Mouse (Mus musculus) hindbrain, embryonic 14.5 days (tissue): ENCODE measurements around the gene Card11. TPM values are rescaled to one million over a fixed set of nuclear protein-coding genes. Genes with fewer than 3 reads are reported as not detected.
A peak's percentile ranks its signal among the peaks of the same experiment; 100 is the strongest.

ENCODE experiments used
- ATAC-seq: fragments of 200-750 bp; cut with Nextera tagmentation; 2 replicates; pipeline ENCODE4 v1.8.0; 2017; ENCODE audit warnings: moderate number of reproducible peaks, mild to moderate bottlenecking, moderate TSS enrichment, moderate library complexity; ENCODE audit not compliant: low FRiP score
- DNase-seq: peaks from one replicate; pipeline ENCODE4 v3.0.0-alpha.2; 2015; ENCODE audit warnings: low spot score
- H3K27ac ChIP-seq: fragments of 300-500 bp; sonication (generic); 2 replicates; pipeline ENCODE4 v1.5.1; 2014; ENCODE audit warnings: mild to moderate bottlenecking, moderate library complexity
- H3K27me3 ChIP-seq: fragments of 300-500 bp; sonication (generic); 2 replicates; pipeline ENCODE4 v1.6.1; 2014; ENCODE audit warnings: mild to moderate bottlenecking, low read length, mixed read lengths; ENCODE audit not compliant: control insufficient read depth, insufficient read depth
- H3K36me3 ChIP-seq: fragments of 300-500 bp; sonication (generic); replicated peaks from 2 replicates; pipeline ENCODE4 v1.6.1; 2014; ENCODE audit not compliant: control insufficient read depth, insufficient read depth
- H3K4me1 ChIP-seq: fragments of 300-500 bp; sonication (generic); replicated peaks from 2 replicates; pipeline ENCODE4 v1.6.1; 2014; ENCODE audit warnings: antibody characterized with exemption, low read length, mixed read lengths; ENCODE audit not compliant: control insufficient read depth, insufficient read depth
- H3K4me2 ChIP-seq: fragments of 300-500 bp; sonication (generic); replicated peaks from 2 replicates; pipeline ENCODE4 v1.6.1; 2014; ENCODE audit warnings: mild to moderate bottlenecking, moderate library complexity
- H3K4me3 ChIP-seq: fragments of 300-500 bp; sonication (generic); replicated peaks from 2 replicates; pipeline ENCODE4 v1.5.1; 2014; ENCODE audit warnings: mild to moderate bottlenecking, low read length
- H3K9ac ChIP-seq: fragments of 300-500 bp; sonication (generic); 2 replicates; pipeline ENCODE4 v1.6.1; 2014
- H3K9me3 ChIP-seq: fragments of 300-500 bp; sonication (generic); 2 replicates; pipeline ENCODE4 v1.6.1; 2016; ENCODE audit warnings: low read length; ENCODE audit not compliant: control insufficient read depth
- WGBS: fragments of 180-500 bp; shearing (Covaris S2); extraction: QIAGEN DNeasy Blood & Tissue Kit; methylation state at CpG from one replicate; pipeline ENCODE4 v1.1.7; 2014; 5-methylcytosine and 5-hydroxymethylcytosine counted together
- polyA plus RNA-seq: library from polyadenylated mRNA; unstranded; fragments of >200 nt; fragmentation: Nextera tagmentation; extraction: Ambion mirVana; gene quantifications from 2 replicates; pipeline ENCODE4 v1.2.1, GENCODE M21; 2014

The Card11 gene
- polyA plus RNA-seq, 1 experiment from 2014 or later: 0.11 TPM

DNA sequence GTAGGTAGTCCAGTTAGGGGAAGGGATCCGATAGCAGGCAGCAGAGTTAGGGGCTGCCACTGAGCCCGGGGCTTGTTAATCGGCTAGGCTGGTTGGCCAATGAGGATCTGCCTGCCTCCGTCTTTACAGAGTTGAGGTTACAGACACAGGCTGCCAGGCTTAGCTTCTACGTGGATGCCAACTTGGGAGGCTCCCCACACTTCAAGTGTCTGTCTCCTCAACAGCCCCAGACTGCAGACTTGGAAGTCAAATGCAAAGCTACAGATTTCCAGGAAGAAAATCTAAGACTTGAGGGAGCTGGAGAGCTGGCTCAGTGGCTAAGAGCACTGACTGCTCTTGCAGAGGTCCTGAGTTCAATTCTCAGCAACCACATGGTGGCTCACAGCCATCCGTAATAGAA lies 39.6 kb downstream of the Card11 start:
- H3K36me3 ChIP-seq: no peaks in the 10 kb centered on the region
- H3K27ac ChIP-seq: no peak overlapping the region
- no peak for DNase-seq
- H3K9ac ChIP-seq: no peak overlapping the region
- no peak overlapping the region for H3K4me3 ChIP-seq
- ATAC-seq: no peak
- H3K27me3 ChIP-seq: no peaks in the 10 kb centered on the region
- H3K4me2 ChIP-seq: no peak overlapping the region
- H3K9me3 ChIP-seq: no peaks in the 10 kb centered on the region
- 82% methylated on average over 6 of the region's 6 CpGs for WGBS
- H3K4me1 ChIP-seq: no peaks in the 10 kb centered on the region

DNA sequence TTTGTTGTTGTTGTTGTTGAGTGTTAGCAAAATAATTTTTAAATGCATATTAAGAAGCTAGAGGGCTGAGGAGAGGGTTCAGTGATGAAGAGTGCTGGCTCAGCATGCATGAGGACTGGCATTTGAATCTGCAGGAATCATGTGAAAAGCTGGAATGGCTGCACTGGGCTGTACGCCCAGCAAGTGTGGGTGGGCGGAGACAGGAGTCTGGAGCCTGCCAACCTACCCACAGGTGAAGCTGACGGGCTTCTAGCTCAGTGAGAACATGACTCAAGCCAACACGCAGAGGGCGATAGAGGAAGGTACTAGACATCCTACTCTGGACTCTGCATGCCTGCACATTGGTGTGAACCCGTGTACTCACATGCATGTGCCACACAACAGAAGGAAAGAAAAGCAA lies 41.2 kb downstream of the Card11 start:
- Histone ChIP-seq H3K36me3 (no peaks in the 10 kb centered on the region), H3K9ac (no peak overlapping the region), H3K27me3 (no peaks in the 10 kb centered on the region), H3K4me1 (no peaks in the 10 kb centered on the region), H3K4me2 (no peak overlapping the region), H3K4me3 (no peak overlapping the region), H3K27ac (no peak overlapping the region), H3K9me3 (no peaks in the 10 kb centered on the region)
- 79% methylated on average over 6 of the region's 6 CpGs for WGBS
- DNase-seq (no peak), ATAC-seq (no peak)

DNA sequence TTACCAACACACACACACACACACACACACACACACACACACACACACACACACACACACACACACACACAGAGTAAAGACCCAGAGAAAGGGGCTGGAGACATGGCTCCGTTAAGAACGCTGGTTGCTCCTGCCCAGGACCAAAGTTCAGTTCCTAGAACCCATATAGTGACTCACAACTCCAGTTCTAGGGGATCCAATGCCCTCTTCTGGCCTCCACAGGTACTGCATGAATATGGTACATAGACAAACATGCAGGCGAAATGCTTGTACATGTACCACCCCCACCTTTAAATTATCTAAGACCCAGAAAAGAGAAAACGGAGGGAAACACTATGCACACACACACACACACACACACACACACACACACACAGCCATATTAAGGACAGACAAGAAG lies 43.3 kb downstream of the Card11 start:
- Histone ChIP-seq H3K4me3 (no peak overlapping the region), H3K27ac (no peak overlapping the region), H3K27me3 (no peaks in the 10 kb centered on the region), H3K9ac (no peak overlapping the region), H3K4me2 (no peak overlapping the region), H3K9me3 (no peaks in the 10 kb centered on the region), H3K36me3 (no peaks in the 10 kb centered on the region), H3K4me1 (no peaks in the 10 kb centered on the region)
- WGBS: 86% methylated on average over 4 of the region's 4 CpGs
- ATAC-seq (no peak), DNase-seq (no peak)

DNA sequence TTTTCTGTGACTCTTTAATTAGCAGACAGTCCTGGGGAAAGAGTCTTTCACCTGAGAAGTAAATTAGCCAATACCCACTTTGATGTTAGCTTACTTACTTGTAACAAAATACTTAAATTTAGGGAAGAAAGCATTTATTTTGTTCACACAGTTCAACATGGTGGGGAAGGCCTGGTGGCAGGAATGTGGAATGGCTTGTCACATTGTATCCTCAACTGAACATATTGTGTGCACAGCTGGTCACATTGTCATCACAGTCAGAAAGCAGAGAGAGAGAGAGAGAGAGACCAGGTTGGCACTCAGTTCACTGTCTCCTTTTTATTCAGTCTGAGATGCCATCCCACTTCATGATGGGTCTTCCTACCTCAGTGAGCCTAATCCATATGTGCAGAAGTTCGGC lies 44.7 kb downstream of the Card11 start:
- no peaks in the 10 kb centered on the region for H3K9me3 ChIP-seq
- no peak overlapping the region for H3K4me3 ChIP-seq
- no peaks in the 10 kb centered on the region for H3K27me3 ChIP-seq
- no peaks in the 10 kb centered on the region for H3K36me3 ChIP-seq
- ATAC-seq (no peak), DNase-seq (no peak)
- H3K4me2 ChIP-seq: no peak overlapping the region
- H3K27ac ChIP-seq: no peak overlapping the region
- no peaks in the 10 kb centered on the region for H3K4me1 ChIP-seq
- 94% methylated on average over 1 of the region's 1 CpGs for WGBS
- H3K9ac ChIP-seq: no peak overlapping the region

DNA sequence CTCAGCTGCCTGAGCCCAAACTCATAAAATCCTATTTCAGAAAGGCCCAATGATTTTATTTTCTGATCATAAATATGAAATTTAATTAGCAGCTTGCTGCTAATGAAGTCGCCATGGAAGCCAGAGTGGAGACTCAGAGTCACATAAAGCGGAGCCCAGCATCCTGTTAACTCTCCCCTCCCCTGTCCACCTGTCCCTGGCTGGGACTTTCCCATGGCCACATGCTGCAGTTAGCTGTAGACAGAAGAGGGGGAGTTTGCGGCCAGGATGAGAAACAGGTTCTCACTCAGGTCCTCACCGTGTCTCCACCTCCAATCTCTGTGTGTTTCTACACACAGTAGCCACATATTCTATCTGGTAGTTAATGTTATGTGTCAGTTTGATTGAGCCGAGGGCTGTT lies 48.6 kb downstream of the Card11 start:
- no peaks in the 10 kb centered on the region for H3K36me3 ChIP-seq
- no peak overlapping the region for H3K27ac ChIP-seq
- WGBS: 86% methylated on average over 5 of the region's 5 CpGs
- no peak overlapping the region for H3K4me3 ChIP-seq
- DNase-seq (no peak), ATAC-seq (no peak)
- H3K4me1 ChIP-seq: no peaks in the 10 kb centered on the region
- H3K9me3 ChIP-seq: no peaks in the 10 kb centered on the region
- no peak overlapping the region for H3K9ac ChIP-seq
- H3K27me3 ChIP-seq: no peaks in the 10 kb centered on the region
- H3K4me2 ChIP-seq: no peak overlapping the region

DNA sequence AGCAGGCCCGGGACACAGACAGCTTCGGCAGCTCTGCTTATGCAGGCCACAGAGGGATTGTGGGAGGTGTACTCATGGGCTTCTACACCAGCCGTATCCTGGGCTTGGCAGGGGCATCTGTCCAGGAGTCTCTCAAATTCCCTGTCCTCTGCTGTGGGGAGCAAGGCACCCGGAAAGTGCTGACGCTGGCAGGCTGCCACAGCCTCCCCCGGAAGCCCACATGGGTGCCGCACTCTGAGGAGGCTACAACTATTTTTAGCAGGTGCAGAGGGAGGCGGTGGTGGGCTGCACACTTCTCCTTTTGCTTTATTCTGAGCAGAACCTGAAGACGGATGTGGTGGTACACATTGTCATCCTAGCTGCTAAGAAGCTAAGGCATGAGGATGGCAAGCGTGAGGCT lies 52.4 kb downstream of the Card11 start:
- DNase-seq (no peak), ATAC-seq (no peak)
- H3K27ac ChIP-seq: no peak overlapping the region
- no peak overlapping the region for H3K9ac ChIP-seq
- H3K4me3 ChIP-seq: no peak overlapping the region
- 73% methylated on average over 10 of the region's 10 CpGs for WGBS
- no peaks in the 10 kb centered on the region for H3K9me3 ChIP-seq
- no peaks in the 10 kb centered on the region for H3K27me3 ChIP-seq
- no peaks in the 10 kb centered on the region for H3K4me1 ChIP-seq
- H3K36me3 ChIP-seq: no peaks in the 10 kb centered on the region
- no peak overlapping the region for H3K4me2 ChIP-seq

DNA sequence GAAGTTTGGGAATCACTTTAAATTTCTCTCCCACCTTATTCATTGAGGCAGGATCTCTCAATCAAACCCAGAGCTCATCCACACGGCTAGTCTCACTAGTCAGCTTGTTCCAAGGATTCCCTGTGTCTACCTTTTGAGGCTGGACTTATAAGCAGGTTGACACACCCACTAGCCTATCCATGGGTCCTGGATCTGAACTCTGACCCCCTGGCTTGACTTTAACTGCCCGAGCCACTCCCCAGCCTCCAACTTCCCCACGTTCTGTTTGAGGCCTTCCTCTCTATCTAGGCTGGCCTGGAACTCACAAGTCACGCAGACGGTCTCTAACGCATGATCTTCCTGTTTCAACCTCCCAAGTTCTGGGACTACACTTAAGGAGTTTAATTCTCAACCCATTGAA lies 54.3 kb downstream of the Card11 start:
- WGBS: 88% methylated on average over 6 of the region's 6 CpGs
- Histone ChIP-seq H3K4me3 (no peak overlapping the region), H3K27me3 (no peaks in the 10 kb centered on the region), H3K36me3 (no peaks in the 10 kb centered on the region), H3K4me2 (no peak overlapping the region), H3K27ac (no peak overlapping the region), H3K4me1 (peaks cover 3% of the 10 kb centered on the region; the same call in 1 of the 2 replicates), H3K9ac (no peak overlapping the region), H3K9me3 (no peaks in the 10 kb centered on the region)
- ATAC-seq (no peak), DNase-seq (no peak)

DNA sequence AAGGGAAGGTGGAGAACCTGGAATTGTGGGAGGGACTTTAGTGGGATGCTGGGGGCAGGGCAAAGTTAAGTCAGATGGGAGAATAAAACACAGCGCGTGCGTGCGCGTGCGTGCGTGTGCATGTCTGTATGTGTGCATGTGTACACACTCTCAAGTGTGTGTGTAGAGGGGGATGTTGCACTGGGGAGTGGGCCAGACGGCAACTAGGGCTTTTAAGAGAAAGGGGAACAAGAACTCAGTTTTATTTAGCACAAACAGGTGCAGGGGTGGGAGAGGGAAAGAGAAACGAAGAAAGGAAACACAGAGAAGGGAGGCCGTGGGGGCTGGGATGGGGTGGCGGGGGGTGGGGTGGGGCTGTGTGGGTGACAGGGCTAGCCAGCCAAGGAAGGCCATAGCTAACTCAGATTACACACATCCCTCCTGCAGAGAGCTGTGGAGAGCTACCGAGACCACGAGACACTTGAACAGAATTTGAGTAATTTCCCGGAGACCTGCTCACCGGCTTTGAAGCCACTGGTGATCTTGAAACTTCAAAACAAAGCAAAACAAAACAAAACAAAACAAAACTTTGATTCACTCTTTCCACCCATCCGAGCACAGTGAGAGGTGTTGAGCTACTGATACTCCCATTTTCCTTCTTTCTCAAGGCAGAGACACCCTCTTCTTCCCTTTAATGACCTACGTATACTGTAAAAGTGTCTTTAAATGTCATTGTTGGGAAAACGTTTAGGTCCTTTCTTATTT lies 55.8 kb downstream of the Card11 start:
- no peak overlapping the region for H3K27ac ChIP-seq
- no peak overlapping the region for H3K4me3 ChIP-seq
- ATAC-seq (no peak), DNase-seq (no peak)
- no peak overlapping the region for H3K9ac ChIP-seq
- no peaks in the 10 kb centered on the region for H3K36me3 ChIP-seq
- no peaks in the 10 kb centered on the region for H3K27me3 ChIP-seq
- no peaks in the 10 kb centered on the region for H3K9me3 ChIP-seq
- H3K4me2 ChIP-seq: no peak overlapping the region
- 83% methylated on average over 18 of the region's 18 CpGs for WGBS
- peaks cover 14% of the 10 kb centered on the region for H3K4me1 ChIP-seq

DNA sequence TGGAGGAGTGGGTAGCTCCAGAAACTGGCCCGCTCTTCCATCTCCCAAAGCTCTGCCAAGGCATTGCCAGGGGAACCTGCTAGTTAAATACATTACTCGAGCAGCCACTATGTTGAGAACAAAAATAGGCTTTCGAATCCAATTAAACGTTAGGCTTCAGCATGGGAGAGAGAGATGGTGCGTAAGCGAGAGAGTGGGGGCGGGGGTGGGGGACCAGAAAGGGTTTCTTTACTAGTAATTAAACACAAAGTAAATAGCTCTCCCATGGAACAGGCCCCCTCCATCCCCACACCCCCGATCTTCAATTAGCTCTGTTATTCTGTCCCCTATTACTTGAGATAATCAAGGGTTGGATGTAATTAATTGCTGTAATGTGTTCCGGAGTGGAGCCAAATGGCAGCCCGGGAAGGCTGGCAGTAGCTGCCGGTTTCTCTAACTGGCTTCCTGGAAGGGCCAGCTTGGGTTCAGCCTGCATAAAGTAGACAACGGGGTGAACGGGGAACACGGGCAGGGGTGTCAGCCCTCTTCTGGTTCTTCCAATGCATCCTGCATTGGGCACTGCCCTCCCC lies 59.4 kb downstream of the Card11 start:
- ATAC-seq (peak; percentile 72; the same call in 1 of the 2 replicates), DNase-seq (peak; percentile 48)
- Histone ChIP-seq H3K9ac (no peak overlapping the region), H3K27ac (peak overlapping the region; percentile 68), H3K27me3 (no peaks in the 10 kb centered on the region), H3K4me1 (peaks cover 14% of the 10 kb centered on the region), H3K4me2 (no peak overlapping the region), H3K9me3 (no peaks in the 10 kb centered on the region), H3K4me3 (no peak overlapping the region), H3K36me3 (no peaks in the 10 kb centered on the region)
- 42% methylated on average over 14 of the region's 14 CpGs for WGBS
